Mouse (Mus musculus): ENCODE data around the gene Pcgf3.
"Not testable (repeated sequence)": the region's sequence is repeated elsewhere in the genome, so short reads cannot be mapped to it uniquely, and the experiment has no call there.

Gene Pcgf3

GRCm38 (mm10) chr5:108469617-108470016 is 8.6 kb downstream of the Pcgf3 start:
- no peak for DNase-seq (ENCODE audit: low spot score in 2 of 2)

DNA sequence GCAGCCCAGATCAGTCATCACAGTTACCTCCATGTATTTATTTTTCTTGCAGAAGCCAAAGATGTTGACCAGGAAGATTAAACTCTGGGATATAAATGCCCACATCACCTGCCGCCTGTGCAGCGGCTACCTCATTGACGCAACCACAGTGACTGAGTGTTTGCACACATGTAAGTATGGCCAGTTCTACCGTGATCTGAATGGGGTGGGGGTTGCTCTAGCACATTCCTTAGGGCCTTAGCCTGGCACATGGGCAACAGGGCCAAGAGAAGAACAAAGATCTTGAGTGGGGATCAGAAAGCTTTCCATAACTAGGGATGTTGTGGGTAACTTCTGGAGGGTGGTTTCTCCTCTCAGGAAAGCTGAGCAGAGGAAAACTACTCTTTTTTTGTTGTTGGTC is 12.7 kb downstream of the Pcgf3 start:
- DNase-seq (ENCODE audit: low spot score in 2 of 2) = no peak

- DNase-seq (ENCODE audit: low spot score in 2 of 2) = no peak
These were observed 14.9 kb downstream of the Pcgf3 start for GRCm38 (mm10) chr5:108475977-108476376.

GRCm38 (mm10) chr5:108483006-108483405 is 22.0 kb downstream of the Pcgf3 start:
- no peak for DNase-seq (ENCODE audit: low spot score in 2 of 2)

DNA sequence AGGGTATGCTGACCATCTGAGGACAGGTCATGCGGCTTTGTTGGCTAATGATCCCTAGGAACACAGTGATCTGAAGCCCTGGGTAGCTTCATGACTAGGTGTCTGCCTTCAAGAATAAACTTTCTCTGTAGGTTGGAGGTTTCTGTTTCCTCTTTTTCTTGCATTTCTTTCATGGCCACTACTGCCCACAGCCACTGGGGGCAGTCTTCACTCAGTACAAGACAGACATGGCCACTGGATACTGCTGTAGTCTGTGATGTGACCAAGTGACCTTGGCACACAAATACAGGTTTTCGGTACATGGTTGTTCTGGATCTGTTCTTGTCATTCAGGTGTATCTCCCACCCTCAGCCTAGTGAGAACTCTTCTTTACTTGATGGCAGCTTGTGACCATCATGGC is 24.2 kb downstream of the Pcgf3 start:
- peak; percentile 39 to 70 for DNase-seq (ENCODE audit: low spot score in 2 of 2)

- not testable (repeated sequence) for DNase-seq (ENCODE audit: low spot score in 2 of 2)
These were observed 25.1 kb downstream of the Pcgf3 start for GRCm38 (mm10) chr5:108486148-108486547.

- no peak for DNase-seq (ENCODE audit: low spot score in 2 of 2)
These were observed 40.5 kb downstream of the Pcgf3 start for GRCm38 (mm10) chr5:108501573-108501972.

DNA sequence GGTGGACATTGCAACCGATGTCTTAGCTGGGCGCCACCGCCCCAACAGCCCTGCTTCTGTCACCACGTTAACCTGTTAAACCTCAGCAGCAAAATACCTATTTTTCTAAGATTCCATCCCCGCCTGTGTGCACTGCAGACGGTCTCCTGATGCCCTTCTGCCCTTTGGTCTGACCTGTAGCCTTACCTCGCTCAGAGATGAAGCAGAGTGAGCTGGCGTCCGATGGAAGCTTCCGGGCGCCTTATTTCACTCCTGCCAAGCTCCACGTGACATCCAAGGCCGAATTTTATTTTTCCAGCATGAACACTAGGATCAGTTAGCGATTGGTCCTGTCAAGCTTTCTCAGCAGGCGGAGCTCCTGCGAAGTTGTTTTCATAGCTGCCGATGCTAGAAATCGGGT is 41.3 kb downstream of the Pcgf3 start:
- DNase-seq (ENCODE audit: low spot score in 2 of 2) = no peak

GRCm38 (mm10) chr5:108515581-108516361 is 54.7 kb downstream of the Pcgf3 start:
- DNase-seq (ENCODE audit: low spot score in 2 of 2) = no peak

- DNase-seq (ENCODE audit: low spot score in 2 of 2) = no peak
These were observed 55.6 kb downstream of the Pcgf3 start for GRCm38 (mm10) chr5:108516655-108517054.

- DNase-seq (ENCODE audit: low spot score in 2 of 2) = no peak
These were observed 57.3 kb downstream of the Pcgf3 start for GRCm38 (mm10) chr5:108518106-108518885.

GRCm38 (mm10) chr5:108518951-108519350 is 57.9 kb downstream of the Pcgf3 start:
- no peak for DNase-seq (ENCODE audit: low spot score in 2 of 2)

- no peak for DNase-seq (ENCODE audit: low spot score in 2 of 2)
These were observed 59.1 kb downstream of the Pcgf3 start for GRCm38 (mm10) chr5:108520153-108520552.

- DNase-seq (ENCODE audit: low spot score in 2 of 2) = no peak
These were observed 60.0 kb downstream of the Pcgf3 start for GRCm38 (mm10) chr5:108521016-108521415.

- no peak for DNase-seq (ENCODE audit: low spot score in 2 of 2)
These were observed 60.9 kb downstream of the Pcgf3 start for GRCm38 (mm10) chr5:108521896-108522295.

DNA sequence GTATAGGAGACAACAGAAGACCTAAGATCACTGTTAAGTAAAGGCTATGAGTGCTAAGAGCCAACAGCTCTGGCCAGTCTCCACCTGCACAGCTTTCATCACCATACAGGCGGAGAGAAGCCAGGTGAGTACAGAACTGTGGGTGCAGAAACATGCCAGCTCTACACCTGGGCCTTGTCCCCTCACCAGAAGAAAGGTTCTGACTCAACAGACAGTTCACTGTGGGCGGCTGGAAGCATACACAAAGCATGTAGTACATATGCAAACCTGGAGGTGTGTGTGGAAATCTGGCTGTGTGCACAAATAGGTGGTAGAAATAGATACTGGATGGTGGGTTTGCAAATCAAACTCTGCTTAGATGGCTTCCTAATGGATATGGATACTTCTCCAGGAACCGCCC is 61.6 kb downstream of the Pcgf3 start:
- no peak for DNase-seq (ENCODE audit: low spot score in 2 of 2)

DNA sequence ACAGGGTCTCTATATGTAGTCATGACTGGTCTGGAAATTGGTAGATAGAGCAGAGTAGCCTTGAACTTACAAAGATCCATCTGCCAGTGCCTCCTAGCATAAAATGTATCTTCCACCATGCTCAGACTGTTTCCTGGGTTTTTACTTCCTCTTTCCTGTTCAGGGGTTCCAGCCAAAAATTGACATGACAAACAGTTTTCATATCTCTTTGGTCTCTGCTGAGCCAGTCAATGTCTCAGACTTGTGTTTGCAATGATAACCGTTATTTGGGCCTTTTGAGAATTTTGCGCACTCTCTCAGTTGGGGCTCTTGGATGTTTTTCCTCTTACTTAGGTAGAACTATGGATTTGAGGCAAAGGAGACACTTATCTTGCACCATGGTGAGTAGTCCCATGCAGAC is 73.2 kb downstream of the Pcgf3 start:
- DNase-seq (ENCODE audit: low spot score in 2 of 2) = no peak

DNA sequence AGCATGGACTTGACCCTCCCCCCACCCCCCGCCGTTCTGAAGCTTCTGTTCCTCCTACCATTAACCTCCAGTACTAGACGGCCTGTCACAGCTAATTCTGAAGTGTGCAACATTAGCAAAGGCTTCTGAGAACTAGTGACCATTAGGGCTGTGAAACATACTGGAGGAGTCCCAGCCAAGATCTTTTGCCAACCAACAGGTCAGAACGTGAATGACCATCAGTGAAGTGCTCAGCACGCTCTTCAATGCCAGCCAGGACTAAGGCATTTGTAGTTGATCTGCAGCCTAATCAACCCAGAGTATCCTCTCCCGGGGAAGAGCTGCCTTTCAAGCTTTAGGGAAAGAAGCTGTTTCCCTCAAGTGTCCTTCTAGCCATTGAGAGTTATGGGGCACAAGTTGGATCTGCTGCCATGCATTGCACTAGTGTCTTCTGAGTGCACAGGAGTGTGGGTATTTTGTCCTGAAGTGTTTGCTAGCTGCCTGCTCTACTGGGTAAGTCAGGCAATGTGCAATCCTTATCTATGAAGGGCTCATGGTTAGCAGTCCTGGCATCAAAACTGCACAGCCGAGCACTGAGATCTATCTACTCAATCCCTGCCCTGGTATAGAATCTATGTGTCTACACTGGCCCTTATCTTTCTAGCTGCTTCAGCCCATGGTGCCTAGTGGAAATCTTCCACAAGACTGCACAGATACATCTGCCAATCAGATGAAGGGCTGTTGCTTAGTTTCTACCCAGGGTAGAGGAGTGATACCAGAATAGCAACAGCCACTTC is 82.7 kb downstream of the Pcgf3 start:
- no peak for DNase-seq (ENCODE audit: low spot score in 2 of 2)

GRCm38 (mm10) chr5:108547636-108548035 is 86.6 kb downstream of the Pcgf3 start:
- DNase-seq (ENCODE audit: low spot score in 2 of 2) = no peak

DNA sequence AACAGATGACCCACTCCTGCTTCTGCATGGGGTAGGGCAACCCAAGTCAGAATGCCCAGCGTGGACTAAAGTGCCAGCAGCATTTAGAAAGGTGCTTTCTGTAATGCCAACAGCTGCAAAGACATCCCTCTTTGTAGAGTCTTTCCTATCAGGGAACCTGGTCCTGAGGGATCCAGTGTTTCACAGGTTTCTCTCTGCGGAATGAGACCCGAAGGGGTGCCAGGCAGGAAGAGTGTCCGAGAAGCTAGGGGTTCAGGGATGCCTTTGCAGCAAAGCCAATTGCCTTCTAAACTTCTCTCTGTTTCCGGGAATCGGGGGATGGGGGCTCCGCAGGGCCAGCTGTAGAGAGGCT is 88.1 kb downstream of the Pcgf3 start:
- DNase-seq (ENCODE audit: low spot score in 2 of 2) = no peak

- peak; percentile 25 to 68 for DNase-seq (ENCODE audit: low spot score in 2 of 2)
These were observed 88.6 kb downstream of the Pcgf3 start, which contains the start of gene Cplx1 for GRCm38 (mm10) chr5:108549489-108550206. Cplx1 (minus strand) TSS chr5:108550024.

GRCm38 (mm10) chr5:108550207-108550594 is 89.2 kb downstream of the Pcgf3 start:
- DNase-seq (ENCODE audit: low spot score in 2 of 2) = no peak
